Mouse (Mus musculus) lung, postnatal 0 days (tissue): ENCODE results near the gene Gm15557. TPM values are rescaled to one million over a fixed set of nuclear protein-coding genes. Genes with fewer than 3 reads are reported as not detected.
A peak's percentile ranks its signal among the peaks of the same experiment; 100 is the strongest.

Experiments used
- ATAC-seq: fragments of 200-750 bp; cut with Nextera tagmentation; 2 replicates; pipeline ENCODE4 v1.8.0; 2017; ENCODE audit warnings: moderate library complexity
- DNase-seq: peaks from one replicate; pipeline ENCODE4 v3.0.0-alpha.2; 2016; ENCODE audit warnings: low spot score
- H3K27ac ChIP-seq: fragments of 300-500 bp; sonication (generic); 2 replicates; pipeline ENCODE4 v1.5.1; 2014; ENCODE audit warnings: antibody characterized with exemption, mild to moderate bottlenecking, low read length, mixed read lengths
- H3K27me3 ChIP-seq: fragments of 300-500 bp; sonication (generic); replicated peaks from 2 replicates; pipeline ENCODE4 v1.6.1; 2014; ENCODE audit warnings: low read length, mixed read lengths; ENCODE audit not compliant: insufficient read depth
- H3K36me3 ChIP-seq: fragments of 300-500 bp; sonication (generic); 2 replicates; pipeline ENCODE4 v1.6.1; 2014; ENCODE audit warnings: low read length, mixed read lengths; ENCODE audit not compliant: insufficient read depth
- H3K4me1 ChIP-seq: fragments of 300-500 bp; sonication (generic); 2 replicates; pipeline ENCODE4 v1.6.1; 2014; ENCODE audit warnings: antibody characterized with exemption, low read depth, low read length, mixed read lengths; ENCODE audit not compliant: insufficient read depth
- H3K4me2 ChIP-seq: fragments of 300-500 bp; sonication (generic); replicated peaks from 2 replicates; pipeline ENCODE4 v1.6.1; 2014; ENCODE audit warnings: low read depth, mild to moderate bottlenecking, low read length, moderate library complexity, mixed read lengths
- H3K4me3 ChIP-seq: fragments of 300-500 bp; sonication (generic); 2 replicates; pipeline ENCODE4 v1.5.1; 2014; ENCODE audit warnings: low read depth, low read length
- H3K9ac ChIP-seq: fragments of 300-500 bp; sonication (generic); replicated peaks from 2 replicates; pipeline ENCODE4 v1.6.1; 2014; ENCODE audit warnings: low read depth, mild to moderate bottlenecking
- H3K9me3 ChIP-seq: fragments of 300-500 bp; sonication (generic); 2 replicates; pipeline ENCODE4 v1.6.1; 2016; ENCODE audit warnings: low read length, mixed read lengths
- CTCF ChIP-seq: IDR thresholded peaks from 2 replicates; pipeline ENCODE4 v1.5.1; 2016; ENCODE audit warnings: antibody characterized with exemption, mild to moderate bottlenecking
- EP300 ChIP-seq: IDR thresholded peaks from 2 replicates; pipeline ENCODE4 v1.6.1; 2016; ENCODE audit warnings: antibody characterized with exemption, mild to moderate bottlenecking, control low read depth
- WGBS: fragments of 180-500 bp; shearing (Covaris S2); extraction: QIAGEN DNeasy Blood & Tissue Kit; methylation state at CpG from one replicate; pipeline ENCODE4 v1.1.7; 2014; 5-methylcytosine and 5-hydroxymethylcytosine counted together
- polyA plus RNA-seq: library from polyadenylated mRNA; unstranded; fragments of >200 nt; fragmentation: Nextera tagmentation; extraction: Ambion mirVana; gene quantifications from 2 replicates; pipeline ENCODE4 v1.2.1, GENCODE M21; 2015

Gene Gm15557
- 0.11 TPM in 1 of 2 replicates, not detected in the other for polyA plus RNA-seq

DNA sequence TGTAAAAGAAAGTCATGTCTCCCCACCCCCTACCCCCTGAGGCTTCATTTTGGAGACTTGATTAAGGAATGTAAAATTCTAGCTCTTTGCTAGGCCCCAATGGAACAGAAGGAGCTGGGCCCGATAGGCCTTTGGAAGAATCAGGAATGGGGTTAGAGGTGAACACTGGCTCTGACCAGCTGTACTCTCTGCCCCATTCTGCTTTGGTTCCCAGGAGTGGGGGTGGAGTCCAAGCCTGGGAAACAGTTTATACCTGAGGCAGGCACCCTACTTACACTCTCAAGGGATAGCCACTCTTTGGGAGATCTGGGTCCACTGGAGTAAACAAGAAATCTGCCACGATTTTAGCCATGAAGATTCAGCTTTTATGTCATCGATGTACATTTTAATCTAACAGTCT, at the start of gene Gm15557:
TSS of gene Gm15557 (plus strand) at position 48 of the 400 bp plus-strand sequence.
- H3K9me3 ChIP-seq = no peaks in the 10 kb centered on the region
- no peak within 1 kb of the TSS for H3K9ac ChIP-seq
- ATAC-seq (no peak), DNase-seq (no peak)
- no peak within 1 kb of the TSS for H3K4me2 ChIP-seq
- H3K4me1 ChIP-seq = peaks cover 3% of the 10 kb centered on the region; the same call in 1 of the 2 replicates
- TF ChIP-seq EP300 = no peak
- no peak for TF ChIP-seq CTCF
- H3K4me3 ChIP-seq = no peak within 1 kb of the TSS
- no peaks in the 10 kb centered on the region for H3K36me3 ChIP-seq
- H3K27me3 ChIP-seq = no peaks in the 10 kb centered on the region
- H3K27ac ChIP-seq = no peak within 1 kb of the TSS
- 89% methylated on average over 3 of the region's 3 CpGs for WGBS

DNA sequence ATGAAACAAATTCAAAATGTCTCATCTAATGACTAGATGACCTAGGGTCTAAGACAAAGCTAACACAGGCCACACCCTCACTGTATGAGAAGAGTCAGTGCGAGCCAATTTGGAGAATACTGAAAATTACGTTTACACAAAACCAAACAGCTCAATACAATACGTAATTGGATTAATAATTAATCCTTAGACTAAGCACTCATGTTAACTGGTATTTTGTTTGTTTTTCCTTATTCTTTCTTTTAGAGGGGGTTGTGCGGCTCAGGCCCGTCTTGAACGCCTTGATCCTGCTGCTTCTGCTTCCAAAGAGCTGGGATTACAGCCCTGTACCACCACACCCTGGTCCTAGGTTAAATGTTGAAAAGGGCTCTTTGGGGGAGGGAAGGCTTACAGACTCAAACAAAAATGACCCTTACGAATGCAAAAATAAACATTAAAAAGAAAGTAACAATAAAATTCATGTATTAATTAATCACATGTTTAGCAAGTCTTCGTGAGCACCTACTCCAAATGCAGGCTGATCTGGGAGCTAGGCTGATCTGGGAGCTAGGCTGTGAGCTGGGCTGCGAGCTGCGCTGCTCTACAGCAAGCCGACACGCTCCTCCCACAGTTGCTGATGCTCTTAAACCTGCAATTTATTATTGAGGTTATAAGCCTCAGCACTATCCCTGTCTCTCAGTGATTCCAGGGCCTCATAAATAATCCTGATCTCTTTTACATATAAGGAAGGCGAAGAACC, 46.1 kb upstream of the Gm15557 start:
- TF ChIP-seq CTCF (no peak), EP300 (no peak)
- DNase-seq (peak; percentile 36), ATAC-seq (peak; percentile 43; the same call in 1 of the 2 replicates)
- Histone ChIP-seq H3K4me3 (no peak overlapping the region), H3K4me2 (no peak overlapping the region), H3K36me3 (no peaks in the 10 kb centered on the region), H3K4me1 (no peaks in the 10 kb centered on the region), H3K27ac (0 out of 2 replicates have a peak overlapping the region, but pooled peaks have one; percentile 21), H3K9me3 (no peaks in the 10 kb centered on the region), H3K9ac (no peak overlapping the region), H3K27me3 (no peaks in the 10 kb centered on the region)
- 68% methylated on average over 13 of the region's 13 CpGs for WGBS

DNA sequence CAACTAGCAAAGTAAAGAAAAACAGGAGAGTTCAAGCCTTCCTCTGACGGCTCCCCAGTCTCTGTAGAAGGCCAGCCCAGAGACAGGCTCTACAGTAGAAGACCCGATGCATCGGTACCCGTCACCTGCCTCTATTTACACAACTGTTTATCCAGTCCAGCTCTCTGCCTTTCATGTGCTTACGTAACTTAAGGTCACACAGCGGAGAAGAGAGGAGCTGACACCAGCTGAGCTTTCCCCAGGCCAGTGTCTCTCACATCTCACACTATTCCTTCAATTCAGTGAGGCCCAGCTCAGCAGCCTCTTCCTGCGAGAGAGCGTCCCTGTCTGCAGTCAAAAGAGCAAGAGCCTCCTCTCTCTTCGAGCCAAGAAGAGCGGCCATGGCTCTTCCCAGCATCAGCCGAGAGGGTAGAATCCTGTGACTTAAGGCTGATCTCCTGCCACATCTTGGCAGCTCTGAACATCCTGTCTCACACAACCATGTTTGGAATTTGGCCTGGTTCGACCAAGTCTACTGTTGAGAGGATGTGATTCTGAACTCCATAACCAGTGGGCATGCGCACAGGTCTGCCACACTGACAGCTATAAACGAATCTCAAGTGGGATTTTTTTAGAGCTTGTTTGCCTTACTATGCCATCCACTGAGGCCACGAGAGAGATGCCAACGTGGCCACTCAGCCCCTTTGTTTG, 45.3 kb upstream of the Gm15557 start:
- Histone ChIP-seq H3K27ac (0 out of 2 replicates have a peak overlapping the region, but pooled peaks have one; percentile 26), H3K27me3 (no peaks in the 10 kb centered on the region), H3K4me3 (no peak overlapping the region), H3K4me1 (no peaks in the 10 kb centered on the region), H3K36me3 (no peaks in the 10 kb centered on the region), H3K9me3 (no peaks in the 10 kb centered on the region), H3K4me2 (no peak overlapping the region), H3K9ac (no peak overlapping the region)
- DNase-seq = peak; percentile 5
- TF ChIP-seq CTCF (no peak), EP300 (no peak)
- peak; percentile 26; the same call in 1 of the 2 replicates for ATAC-seq
- 65% methylated on average over 16 of the region's 16 CpGs for WGBS

DNA sequence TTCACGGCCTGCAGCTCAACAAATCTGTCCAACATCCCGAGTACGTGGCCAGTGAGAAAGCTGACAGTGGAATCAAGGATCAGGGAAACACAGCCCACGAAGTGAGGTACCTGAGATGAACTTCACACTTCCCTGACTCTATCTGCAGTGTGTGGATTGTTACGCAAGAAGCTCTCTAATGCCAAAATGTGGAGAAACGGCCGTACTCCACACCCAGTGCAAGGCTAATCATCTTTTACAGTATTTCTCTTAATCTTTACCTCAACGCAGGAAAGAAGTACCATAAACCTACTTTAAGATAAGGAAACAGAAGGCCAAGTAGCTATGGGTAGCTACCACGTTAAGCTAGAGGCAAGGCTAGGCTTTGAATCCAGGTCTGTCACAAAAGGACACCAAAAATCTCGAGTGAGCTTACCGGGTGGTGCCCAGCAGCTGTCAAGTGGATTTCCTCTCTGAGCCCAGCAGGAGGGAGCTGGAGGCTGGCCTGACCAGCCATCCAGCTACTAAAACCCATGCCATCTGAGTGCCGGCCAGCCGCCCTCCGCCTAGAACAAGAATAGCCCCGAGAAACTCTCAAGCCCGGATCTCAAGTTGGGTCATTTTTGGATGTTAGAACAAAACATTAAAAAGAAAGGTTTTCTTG, 37.4 kb upstream of the Gm15557 start:
- DNase-seq (peak; percentile 33), ATAC-seq (peak; percentile 68)
- H3K27me3 ChIP-seq = no peaks in the 10 kb centered on the region
- H3K9me3 ChIP-seq = no peaks in the 10 kb centered on the region
- H3K27ac ChIP-seq = no peak overlapping the region
- no peak overlapping the region for H3K9ac ChIP-seq
- H3K4me1 ChIP-seq = no peaks in the 10 kb centered on the region
- TF ChIP-seq EP300 (no peak), CTCF (no peak)
- no peak overlapping the region for H3K4me2 ChIP-seq
- H3K36me3 ChIP-seq = no peaks in the 10 kb centered on the region; the same call in 1 of the 2 replicates
- 64% methylated on average over 16 of the region's 16 CpGs for WGBS
- H3K4me3 ChIP-seq = no peak overlapping the region

DNA sequence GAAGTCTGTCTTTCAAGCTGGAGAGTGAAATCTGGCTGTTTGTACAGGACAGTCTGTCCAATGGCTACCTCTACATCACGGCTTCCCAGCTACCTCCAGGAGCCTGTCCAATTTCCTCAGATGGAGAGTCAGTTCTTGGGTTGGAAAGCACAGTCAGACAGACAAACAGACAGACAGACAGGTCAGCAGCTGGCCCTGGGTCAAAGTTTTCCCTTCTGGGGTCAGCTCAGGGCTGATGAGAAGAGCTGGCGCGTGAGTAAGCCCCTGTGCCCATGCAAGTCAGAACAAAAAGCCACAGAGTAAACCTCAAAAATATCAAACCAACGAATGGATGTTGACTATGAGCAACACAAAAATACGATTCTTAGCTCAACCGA, 36.9 kb upstream of the Gm15557 start:
- no peak for TF ChIP-seq CTCF
- TF ChIP-seq EP300 = no peak
- ATAC-seq (no peak), DNase-seq (no peak)
- Histone ChIP-seq H3K9ac (no peak overlapping the region), H3K9me3 (no peaks in the 10 kb centered on the region), H3K4me2 (no peak overlapping the region), H3K36me3 (no peaks in the 10 kb centered on the region; the same call in 1 of the 2 replicates), H3K27me3 (no peaks in the 10 kb centered on the region), H3K4me1 (no peaks in the 10 kb centered on the region), H3K4me3 (no peak overlapping the region), H3K27ac (no peak overlapping the region)
- WGBS = 88% methylated on average over 6 of the region's 6 CpGs

DNA sequence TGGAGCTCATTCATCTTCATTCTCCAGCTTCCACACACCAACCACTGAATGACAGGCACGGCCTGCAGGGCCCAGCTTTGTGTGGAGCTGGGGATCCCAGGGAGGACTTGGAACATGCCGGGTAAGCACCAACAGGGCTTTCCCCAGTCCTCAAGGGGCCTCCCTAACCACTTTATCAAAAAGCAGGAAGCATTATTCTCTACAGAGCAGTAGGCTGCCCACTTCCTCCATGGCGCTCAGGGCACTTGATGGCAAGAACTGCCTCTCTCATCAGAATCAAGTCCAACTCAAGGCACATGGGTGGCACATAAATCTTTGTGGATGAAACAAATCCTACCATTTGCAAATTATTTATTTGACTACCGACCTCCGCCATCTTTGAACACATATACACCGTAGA, 25.8 kb upstream of the Gm15557 start:
- Histone ChIP-seq H3K27ac (no peak overlapping the region), H3K4me1 (no peaks in the 10 kb centered on the region), H3K9ac (no peak overlapping the region), H3K4me3 (no peak overlapping the region), H3K4me2 (no peak overlapping the region), H3K9me3 (no peaks in the 10 kb centered on the region), H3K36me3 (peaks cover 9% of the 10 kb centered on the region), H3K27me3 (no peaks in the 10 kb centered on the region)
- no peak for DNase-seq
- no peak for ATAC-seq
- TF ChIP-seq EP300 (no peak), CTCF (no peak)
- 79% methylated on average over 6 of the region's 6 CpGs for WGBS
